Mouse (Mus musculus) ES-Bruce4 (cell line): ENCODE data around the gene Ccdc36. TPM values are rescaled to one million over a fixed set of nuclear protein-coding genes. Genes with fewer than 3 reads are reported as not detected.

ENCODE experiments used
- H3K27ac ChIP-seq: 2 replicates; pipeline ENCODE4 v1.5.1; 2012; ENCODE audit warnings: low read length, inconsistent platforms; ENCODE audit not compliant: insufficient read depth
- H3K27me3 ChIP-seq: 2 replicates; pipeline ENCODE4 v1.6.1; 2012; ENCODE audit warnings: mild to moderate bottlenecking, low read length, inconsistent platforms; ENCODE audit not compliant: control insufficient read depth, poor library complexity, insufficient read depth, severe bottlenecking
- H3K36me3 ChIP-seq: 2 replicates; pipeline ENCODE4 v1.6.1; 2012; ENCODE audit warnings: inconsistent platforms, mild to moderate bottlenecking, low read length, moderate library complexity; ENCODE audit not compliant: control insufficient read depth, poor library complexity, insufficient read depth, severe bottlenecking
- H3K4me1 ChIP-seq: one replicate; pipeline ENCODE4 v1.8.1; 2011; ENCODE audit warnings: low read length; ENCODE audit not compliant: control insufficient read depth, insufficient read depth
- H3K4me3 ChIP-seq: 2 replicates; pipeline ENCODE4 v1.5.1; 2011; ENCODE audit warnings: low read depth, mild to moderate bottlenecking, low read length
- H3K9ac ChIP-seq: 2 replicates; pipeline ENCODE4 v1.6.1; 2012; ENCODE audit warnings: low read depth, mild to moderate bottlenecking, inconsistent platforms; ENCODE audit not compliant: poor library complexity, severe bottlenecking
- H3K9me3 ChIP-seq: replicated peaks from 2 replicates; pipeline ENCODE4 v1.6.1; 2012; ENCODE audit warnings: mild to moderate bottlenecking, low read length, inconsistent platforms; ENCODE audit not compliant: control insufficient read depth, poor library complexity, insufficient read depth, severe bottlenecking
- CTCF ChIP-seq: IDR thresholded peaks from one replicate; pipeline ENCODE4 v1.8.1; 2011; ENCODE audit warnings: low read depth, low read length
- EP300 ChIP-seq: IDR thresholded peaks from 2 replicates; pipeline ENCODE4 v1.6.1; 2011; ENCODE audit warnings: low read depth, low read length; ENCODE audit not compliant: insufficient read depth
- POLR2A ChIP-seq: IDR thresholded peaks from one replicate; pipeline ENCODE4 v1.8.1; 2011; ENCODE audit warnings: low read length; ENCODE audit not compliant: insufficient read depth
- polyA plus RNA-seq: library from polyadenylated mRNA; stranded (reverse); fragments of >200 nt; gene quantifications from 2 replicates; pipeline ENCODE4 v1.2.4, GENCODE M21; 2011; ENCODE audit warnings: low read depth; ENCODE audit not compliant: missing spikeins, insufficient read depth, insufficient read length

The Ccdc36 gene
- polyA plus RNA-seq, 1 experiment = 0.96 TPM

GRCm38 (mm10) chr9:108455747-108456571 is 27.7 kb upstream of the Ccdc36 start:
- H3K4me1 ChIP-seq = peaks cover 8% of the 10 kb centered on the region
- H3K27me3 ChIP-seq = no peaks in the 10 kb centered on the region
- no peak overlapping the region for H3K27ac ChIP-seq
- no peaks in the 10 kb centered on the region for H3K9me3 ChIP-seq
- no peak overlapping the region for H3K4me3 ChIP-seq
- H3K9ac ChIP-seq = no peak overlapping the region
- TF ChIP-seq POLR2A = no peak
- no peak for TF ChIP-seq EP300
- no peak for TF ChIP-seq CTCF
- no peaks in the 10 kb centered on the region for H3K36me3 ChIP-seq

- Histone ChIP-seq H3K36me3 (no peaks in the 10 kb centered on the region), H3K27me3 (no peaks in the 10 kb centered on the region), H3K4me1 (peaks cover 8% of the 10 kb centered on the region), H3K27ac (no peak overlapping the region), H3K9me3 (no peaks in the 10 kb centered on the region), H3K4me3 (no peak overlapping the region), H3K9ac (no peak overlapping the region)
- TF ChIP-seq POLR2A (no peak), EP300 (no peak), CTCF (no peak)
Measured at GRCm38 (mm10) chr9:108454429-108454828, 26.1 kb upstream of the Ccdc36 start.

- Histone ChIP-seq H3K27ac (no peak overlapping the region), H3K4me1 (peaks cover 8% of the 10 kb centered on the region), H3K9ac (no peak overlapping the region), H3K4me3 (no peak overlapping the region), H3K27me3 (no peaks in the 10 kb centered on the region), H3K36me3 (no peaks in the 10 kb centered on the region), H3K9me3 (no peaks in the 10 kb centered on the region)
- no peak for TF ChIP-seq CTCF
Measured at GRCm38 (mm10) chr9:108453458-108453857, 25.2 kb upstream of the Ccdc36 start.

GRCm38 (mm10) chr9:108452911-108453310 is 24.6 kb upstream of the Ccdc36 start:
- no peak overlapping the region for H3K27ac ChIP-seq
- TF ChIP-seq POLR2A (no peak), EP300 (no peak), CTCF (no peak)
- peaks cover 8% of the 10 kb centered on the region for H3K4me1 ChIP-seq
- H3K4me3 ChIP-seq = no peak overlapping the region
- no peaks in the 10 kb centered on the region for H3K27me3 ChIP-seq
- no peaks in the 10 kb centered on the region for H3K36me3 ChIP-seq
- no peaks in the 10 kb centered on the region for H3K9me3 ChIP-seq
- no peak overlapping the region for H3K9ac ChIP-seq

GRCm38 (mm10) chr9:108452291-108452906 is 24.1 kb upstream of the Ccdc36 start:
- TF ChIP-seq CTCF (peak; percentile 78), POLR2A (no peak)
- H3K27ac ChIP-seq = no peak overlapping the region

GRCm38 (mm10) chr9:108451519-108452160 is 23.4 kb upstream of the Ccdc36 start:
- Histone ChIP-seq H3K27ac (no peak overlapping the region), H3K36me3 (no peaks in the 10 kb centered on the region), H3K9ac (peak overlapping the region; percentile 72), H3K9me3 (no peaks in the 10 kb centered on the region), H3K4me3 (peak overlapping the region; percentile 69), H3K4me1 (peaks cover 7% of the 10 kb centered on the region), H3K27me3 (no peaks in the 10 kb centered on the region)
- TF ChIP-seq CTCF (no peak), EP300 (no peak), POLR2A (no peak)

More at GRCm38 (mm10) chr9:108452291-108452906, 24.1 kb upstream of the Ccdc36 start:
- Histone ChIP-seq H3K4me3 (peak overlapping the region; percentile 69), H3K4me1 (peaks cover 7% of the 10 kb centered on the region), H3K27me3 (no peaks in the 10 kb centered on the region), H3K9ac (peak overlapping the region; percentile 72), H3K36me3 (no peaks in the 10 kb centered on the region), H3K9me3 (no peaks in the 10 kb centered on the region)
